Mouse (Mus musculus) heart, embryonic 10.5 days (tissue): ENCODE measurements around the gene Adi1. TPM values are rescaled to one million over a fixed set of nuclear protein-coding genes. Genes with fewer than 3 reads are reported as not detected.

Source experiments
- DNase-seq: peaks from one replicate; pipeline ENCODE4 v3.0.0-alpha.2; 2017; ENCODE audit warnings: low spot score
- H3K27ac ChIP-seq: fragments of 300-500 bp; sonication (generic); 2 replicates; pipeline ENCODE4 v1.5.1; 2016; ENCODE audit warnings: mild to moderate bottlenecking
- H3K27me3 ChIP-seq: fragments of 300-500 bp; sonication (generic); 2 replicates; pipeline ENCODE4 v1.6.1; 2016; ENCODE audit warnings: mild to moderate bottlenecking; ENCODE audit not compliant: poor library complexity, insufficient read depth, severe bottlenecking
- H3K36me3 ChIP-seq: fragments of 300-500 bp; sonication (generic); 2 replicates; pipeline ENCODE4 v1.6.1; 2016; ENCODE audit warnings: mild to moderate bottlenecking, moderate library complexity
- H3K4me1 ChIP-seq: fragments of 300-500 bp; sonication (generic); 2 replicates; pipeline ENCODE4 v1.6.1; 2016; ENCODE audit warnings: mild to moderate bottlenecking
- H3K4me3 ChIP-seq: fragments of 300-500 bp; sonication (generic); 2 replicates; pipeline ENCODE4 v1.5.1; 2016; ENCODE audit warnings: mild to moderate bottlenecking, moderate library complexity
- H3K9me3 ChIP-seq: fragments of 300-500 bp; sonication (generic); 2 replicates; pipeline ENCODE4 v1.6.1; 2016; ENCODE audit warnings: mild to moderate bottlenecking, moderate library complexity
- WGBS: fragments of 180-500 bp; shearing (Covaris S2); methylation state at CpG from one replicate; pipeline ENCODE4 v1.1.7; 2016; 5-methylcytosine and 5-hydroxymethylcytosine counted together
- polyA plus RNA-seq: library from polyadenylated mRNA; unstranded; fragments of >200 nt; fragmentation: Nextera tagmentation; extraction: Ambion mirVana; gene quantifications from 2 replicates; pipeline ENCODE4 v1.2.1, GENCODE M21; 2016

The Adi1 gene
- polyA plus RNA-seq, 1 experiment from 2014 or later, result 56.2 TPM

GRCm38 (mm10) chr12:28699656-28700055 is 24.6 kb downstream of the Adi1 start:
- DNase-seq, result no peak
- Histone ChIP-seq H3K36me3 (peaks cover 12% of the 10 kb centered on the region; the same call in 1 of the 2 replicates), H3K4me3 (no peak overlapping the region), H3K27me3 (peaks cover 23% of the 10 kb centered on the region), H3K4me1 (peaks cover 26% of the 10 kb centered on the region), H3K9me3 (no peaks in the 10 kb centered on the region), H3K27ac (peak overlapping the region; percentile 82; the same call in 1 of the 2 replicates)
- 11% methylated on average over 6 of the region's 6 CpGs for WGBS

- Histone ChIP-seq H3K4me3 (no peak overlapping the region), H3K27me3 (peaks cover 23% of the 10 kb centered on the region), H3K27ac (peak overlapping the region; percentile 82), H3K9me3 (no peaks in the 10 kb centered on the region), H3K36me3 (peaks cover 12% of the 10 kb centered on the region; the same call in 1 of the 2 replicates), H3K4me1 (peaks cover 24% of the 10 kb centered on the region)
- no peak for DNase-seq
- WGBS, result 23% methylated on average over 3 of the region's 3 CpGs
These were observed 25.1 kb downstream of the Adi1 start for GRCm38 (mm10) chr12:28700101-28700511.

- Histone ChIP-seq H3K4me1 (peaks cover 22% of the 10 kb centered on the region), H3K4me3 (no peak overlapping the region), H3K27ac (peak overlapping the region; percentile 82), H3K9me3 (no peaks in the 10 kb centered on the region), H3K36me3 (peaks cover 12% of the 10 kb centered on the region; the same call in 1 of the 2 replicates), H3K27me3 (peaks cover 25% of the 10 kb centered on the region)
- peak; percentile 81 for DNase-seq
- WGBS, result 52% methylated on average over 19 of the region's 19 CpGs
These were observed 25.6 kb downstream of the Adi1 start for GRCm38 (mm10) chr12:28700561-28701025.

- Histone ChIP-seq H3K4me1 (peaks cover 17% of the 10 kb centered on the region), H3K4me3 (no peak overlapping the region), H3K27me3 (peaks cover 27% of the 10 kb centered on the region), H3K9me3 (no peaks in the 10 kb centered on the region), H3K27ac (no peak overlapping the region), H3K36me3 (peaks cover 8% of the 10 kb centered on the region; the same call in 1 of the 2 replicates)
- WGBS, result 83% methylated on average over 11 of the region's 11 CpGs
- no peak for DNase-seq
These were observed 26.3 kb downstream of the Adi1 start for GRCm38 (mm10) chr12:28701302-28701701.

- H3K4me3 ChIP-seq, result no peak overlapping the region
- H3K36me3 ChIP-seq, result peaks cover 14% of the 10 kb centered on the region; the same call in 1 of the 2 replicates
- 43% methylated on average over 12 of the region's 12 CpGs for WGBS
- no peak overlapping the region for H3K27ac ChIP-seq
- peaks cover 17% of the 10 kb centered on the region for H3K4me1 ChIP-seq
- H3K9me3 ChIP-seq, result no peaks in the 10 kb centered on the region
- DNase-seq, result no peak
- H3K27me3 ChIP-seq, result peaks cover 15% of the 10 kb centered on the region; the same call in 1 of the 2 replicates
These were observed 29.4 kb downstream of the Adi1 start for GRCm38 (mm10) chr12:28704381-28704780.

GRCm38 (mm10) chr12:28705204-28705603 is 30.2 kb downstream of the Adi1 start:
- Histone ChIP-seq H3K4me3 (no peak overlapping the region), H3K4me1 (peaks cover 13% of the 10 kb centered on the region), H3K27ac (no peak overlapping the region), H3K36me3 (peaks cover 22% of the 10 kb centered on the region), H3K27me3 (peaks cover 15% of the 10 kb centered on the region; the same call in 1 of the 2 replicates), H3K9me3 (no peaks in the 10 kb centered on the region)
- 88% methylated on average over 6 of the region's 6 CpGs for WGBS
- DNase-seq, result no peak

GRCm38 (mm10) chr12:28708154-28708553 is 33.1 kb downstream of the Adi1 start:
- 89% methylated on average over 4 of the region's 4 CpGs for WGBS
- Histone ChIP-seq H3K9me3 (no peaks in the 10 kb centered on the region), H3K4me1 (peaks cover 6% of the 10 kb centered on the region), H3K4me3 (no peak overlapping the region), H3K36me3 (peaks cover 49% of the 10 kb centered on the region), H3K27ac (no peak overlapping the region), H3K27me3 (peaks cover 11% of the 10 kb centered on the region; the same call in 1 of the 2 replicates)
- DNase-seq, result peak; percentile 61

GRCm38 (mm10) chr12:28710566-28711185 is 35.6 kb downstream of the Adi1 start:
- DNase-seq, result no peak
- WGBS, result 76% methylated on average over 22 of the region's 22 CpGs
- Histone ChIP-seq H3K27me3 (peaks cover 6% of the 10 kb centered on the region; the same call in 1 of the 2 replicates), H3K4me1 (no peaks in the 10 kb centered on the region), H3K9me3 (no peaks in the 10 kb centered on the region), H3K36me3 (peaks cover 53% of the 10 kb centered on the region), H3K4me3 (no peak overlapping the region), H3K27ac (no peak overlapping the region)

- no peak for DNase-seq
- no peak overlapping the region for H3K27ac ChIP-seq
- no peak overlapping the region for H3K4me3 ChIP-seq
- peaks cover 56% of the 10 kb centered on the region for H3K36me3 ChIP-seq
- 81% methylated on average over 24 of the region's 24 CpGs for WGBS
- H3K4me1 ChIP-seq, result no peaks in the 10 kb centered on the region
- H3K9me3 ChIP-seq, result no peaks in the 10 kb centered on the region
- H3K27me3 ChIP-seq, result no peaks in the 10 kb centered on the region
These were observed 40.0 kb downstream of the Adi1 start for GRCm38 (mm10) chr12:28714822-28715632.

GRCm38 (mm10) chr12:28717066-28717465 is 42.0 kb downstream of the Adi1 start:
- no peaks in the 10 kb centered on the region for H3K27me3 ChIP-seq
- WGBS, result 82% methylated on average over 2 of the region's 2 CpGs
- no peak for DNase-seq
- H3K36me3 ChIP-seq, result peaks cover 57% of the 10 kb centered on the region
- no peak overlapping the region for H3K4me3 ChIP-seq
- H3K4me1 ChIP-seq, result no peaks in the 10 kb centered on the region
- H3K9me3 ChIP-seq, result no peaks in the 10 kb centered on the region
- no peak overlapping the region for H3K27ac ChIP-seq

- no peak overlapping the region for H3K27ac ChIP-seq
- H3K9me3 ChIP-seq, result no peaks in the 10 kb centered on the region
- H3K36me3 ChIP-seq, result peaks cover 57% of the 10 kb centered on the region
- no peak for DNase-seq
- H3K27me3 ChIP-seq, result no peaks in the 10 kb centered on the region
- WGBS, result 93% methylated on average over 2 of the region's 2 CpGs
- H3K4me1 ChIP-seq, result no peaks in the 10 kb centered on the region
- H3K4me3 ChIP-seq, result no peak overlapping the region
These were observed 43.1 kb downstream of the Adi1 start for GRCm38 (mm10) chr12:28718106-28718505.

- H3K4me1 ChIP-seq, result no peaks in the 10 kb centered on the region
- H3K36me3 ChIP-seq, result peaks cover 56% of the 10 kb centered on the region
- H3K27ac ChIP-seq, result no peak overlapping the region
- H3K4me3 ChIP-seq, result no peak overlapping the region
- WGBS, result 82% methylated on average over 3 of the region's 3 CpGs
- no peak for DNase-seq
- no peaks in the 10 kb centered on the region for H3K9me3 ChIP-seq
- H3K27me3 ChIP-seq, result no peaks in the 10 kb centered on the region
These were observed 49.3 kb downstream of the Adi1 start for GRCm38 (mm10) chr12:28724366-28724765.

GRCm38 (mm10) chr12:28726204-28726603 is 51.2 kb downstream of the Adi1 start:
- Histone ChIP-seq H3K4me3 (no peak overlapping the region), H3K27ac (no peak overlapping the region), H3K27me3 (no peaks in the 10 kb centered on the region), H3K4me1 (no peaks in the 10 kb centered on the region), H3K9me3 (no peaks in the 10 kb centered on the region), H3K36me3 (peaks cover 53% of the 10 kb centered on the region)
- WGBS, result 82% methylated on average over 4 of the region's 4 CpGs
- no peak for DNase-seq
